Mouse (Mus musculus) midbrain, embryonic 11.5 days (tissue): ENCODE results near the gene Immp2l. TPM values are rescaled to one million over a fixed set of nuclear protein-coding genes. Genes with fewer than 3 reads are reported as not detected.

ENCODE experiments used
- ATAC-seq: fragments of 200-750 bp; cut with Nextera tagmentation; 2 replicates; pipeline ENCODE4 v1.8.0; 2017; ENCODE audit warnings: moderate TSS enrichment, moderate library complexity; ENCODE audit not compliant: low FRiP score
- DNase-seq: peaks from one replicate; pipeline ENCODE4 v3.0.0; 2015; ENCODE audit warnings: low spot score; ENCODE audit errors: missing footprints
- H3K27ac ChIP-seq: fragments of 300-500 bp; sonication (generic); 2 replicates; pipeline ENCODE4 v1.5.1; 2014; ENCODE audit warnings: low read depth, low read length
- H3K27me3 ChIP-seq: fragments of 300-500 bp; sonication (generic); 2 replicates; pipeline ENCODE4 v1.6.1; 2014; ENCODE audit warnings: mild to moderate bottlenecking, low read length, moderate library complexity, mixed read lengths; ENCODE audit not compliant: control insufficient read depth, insufficient read depth
- H3K36me3 ChIP-seq: fragments of 300-500 bp; sonication (generic); 2 replicates; pipeline ENCODE4 v1.6.1; 2014; ENCODE audit warnings: mild to moderate bottlenecking, low read length, moderate library complexity, mixed read lengths; ENCODE audit not compliant: control insufficient read depth, insufficient read depth
- H3K4me1 ChIP-seq: fragments of 300-500 bp; sonication (generic); 2 replicates; pipeline ENCODE4 v1.6.1; 2014; ENCODE audit warnings: low read length; ENCODE audit not compliant: control insufficient read depth, insufficient read depth
- H3K4me2 ChIP-seq: fragments of 300-500 bp; sonication (generic); 2 replicates; pipeline ENCODE4 v1.6.1; 2014; ENCODE audit warnings: mild to moderate bottlenecking, moderate library complexity
- H3K4me3 ChIP-seq: fragments of 300-500 bp; sonication (generic); 2 replicates; pipeline ENCODE4 v1.5.1; 2014; ENCODE audit warnings: low read depth, low read length
- H3K9ac ChIP-seq: fragments of 300-500 bp; sonication (generic); 2 replicates; pipeline ENCODE4 v1.6.1; 2014; ENCODE audit warnings: low read length
- H3K9me3 ChIP-seq: fragments of 300-500 bp; sonication (generic); 2 replicates; pipeline ENCODE4 v1.6.1; 2016; ENCODE audit warnings: low read length; ENCODE audit not compliant: control insufficient read depth
- WGBS: fragments of 180-500 bp; shearing (Covaris S2); extraction: QIAGEN DNeasy Blood & Tissue Kit; methylation state at CpG from one replicate; pipeline ENCODE4 v1.1.7; 2014; 5-methylcytosine and 5-hydroxymethylcytosine counted together
- polyA plus RNA-seq: library from polyadenylated mRNA; unstranded; fragments of >200 nt; fragmentation: Nextera tagmentation; extraction: Ambion mirVana; gene quantifications from 2 replicates; pipeline ENCODE4 v1.2.1, GENCODE M21; 2014

Gene Immp2l
- polyA plus RNA-seq, 1 experiment from 2014 or later: 9.1 TPM

DNA sequence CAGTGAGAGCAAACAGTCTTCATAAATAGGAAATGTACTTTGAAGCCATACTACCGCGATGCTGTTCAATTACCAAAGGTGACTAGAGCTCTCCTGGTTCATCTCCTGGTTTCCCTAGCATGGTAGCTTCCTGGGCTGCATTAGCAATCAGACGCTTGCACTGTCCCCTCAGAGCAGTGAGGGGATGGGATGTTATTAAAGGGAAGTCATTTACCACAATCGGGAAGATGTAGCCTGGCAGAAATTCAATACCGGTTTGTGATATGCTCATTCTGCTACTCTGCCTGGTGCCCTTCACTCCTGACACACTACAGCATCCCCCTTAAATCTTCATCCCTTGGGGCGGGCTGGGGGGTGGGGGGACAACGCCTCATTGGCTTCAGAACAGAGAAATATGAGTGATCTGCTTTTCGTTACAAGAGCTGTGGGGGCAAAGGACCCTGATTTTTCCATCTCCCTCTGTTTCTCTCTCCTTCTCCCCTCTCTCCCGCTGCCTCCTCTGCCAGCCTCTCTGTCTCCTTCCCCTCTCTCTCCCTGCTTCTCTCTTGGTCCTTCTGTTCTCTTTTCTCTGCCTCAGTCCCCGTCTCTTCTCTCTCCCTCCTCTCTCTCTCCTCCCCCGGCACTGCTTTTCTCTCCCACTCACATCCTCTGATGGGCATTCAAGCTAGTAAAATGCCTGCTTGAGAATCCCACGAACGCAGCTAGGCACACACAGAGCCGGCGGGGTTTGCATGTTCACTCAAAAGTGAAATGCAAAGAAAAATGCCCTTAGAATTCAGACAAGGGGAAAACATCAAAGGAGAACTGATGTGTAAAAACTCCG is 461.0 kb downstream of the Immp2l start:
- H3K9ac ChIP-seq: peak overlapping the region; percentile 65
- WGBS: 34% methylated on average over 16 of the region's 16 CpGs
- no peaks in the 10 kb centered on the region for H3K36me3 ChIP-seq
- peak; percentile 49 for ATAC-seq
- H3K4me1 ChIP-seq: peaks cover 2% of the 10 kb centered on the region; the same call in 1 of the 2 replicates
- peak overlapping the region; percentile 38 for H3K4me3 ChIP-seq
- no peaks in the 10 kb centered on the region for H3K27me3 ChIP-seq
- peak overlapping the region; percentile 72 for H3K27ac ChIP-seq
- peak; percentile 91 for DNase-seq
- H3K9me3 ChIP-seq: no peaks in the 10 kb centered on the region
- peak overlapping the region; percentile 48 for H3K4me2 ChIP-seq

DNA sequence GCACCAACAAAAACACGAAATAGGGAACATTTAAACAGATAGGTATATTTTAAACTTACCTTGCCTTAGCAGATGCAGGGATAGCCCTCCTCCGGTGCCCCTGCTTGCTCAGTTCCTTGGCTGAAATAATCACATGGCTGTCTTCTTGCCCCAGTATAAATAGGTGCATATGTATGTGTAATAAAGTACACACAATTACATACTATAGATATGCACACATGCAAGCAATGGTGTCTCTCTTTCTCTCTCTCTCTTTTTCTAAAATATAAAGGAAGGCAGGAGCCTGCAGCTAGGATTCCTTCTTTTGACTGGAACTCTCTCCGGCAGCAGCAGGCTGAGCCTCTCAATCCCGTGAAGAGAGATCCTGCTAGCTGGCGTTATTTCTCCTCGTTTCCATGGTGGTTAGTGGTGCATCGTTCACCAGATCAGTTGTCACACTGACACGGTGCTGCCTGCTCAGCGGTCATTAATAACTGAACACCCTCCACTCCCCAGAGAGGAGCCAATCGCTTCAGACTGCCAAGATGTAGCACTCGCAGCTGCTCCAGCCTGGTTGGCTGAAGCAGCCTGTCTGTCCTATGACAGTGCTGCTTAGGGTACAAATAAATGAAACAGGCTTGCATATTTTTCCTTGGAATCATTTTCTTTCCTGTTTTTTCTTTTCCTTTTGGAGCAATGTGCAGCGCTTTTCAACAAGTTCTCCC is 461.8 kb downstream of the Immp2l start:
- no peaks in the 10 kb centered on the region for H3K27me3 ChIP-seq
- no peaks in the 10 kb centered on the region for H3K36me3 ChIP-seq
- H3K27ac ChIP-seq: peak overlapping the region; percentile 72
- ATAC-seq (peak; percentile 92), DNase-seq (peak; percentile 92)
- peak overlapping the region; percentile 38 for H3K4me3 ChIP-seq
- H3K4me1 ChIP-seq: peaks cover 2% of the 10 kb centered on the region; the same call in 1 of the 2 replicates
- 17% methylated on average over 12 of the region's 12 CpGs for WGBS
- peak overlapping the region; percentile 65 for H3K9ac ChIP-seq
- H3K4me2 ChIP-seq: peak overlapping the region; percentile 48
- no peaks in the 10 kb centered on the region for H3K9me3 ChIP-seq

DNA sequence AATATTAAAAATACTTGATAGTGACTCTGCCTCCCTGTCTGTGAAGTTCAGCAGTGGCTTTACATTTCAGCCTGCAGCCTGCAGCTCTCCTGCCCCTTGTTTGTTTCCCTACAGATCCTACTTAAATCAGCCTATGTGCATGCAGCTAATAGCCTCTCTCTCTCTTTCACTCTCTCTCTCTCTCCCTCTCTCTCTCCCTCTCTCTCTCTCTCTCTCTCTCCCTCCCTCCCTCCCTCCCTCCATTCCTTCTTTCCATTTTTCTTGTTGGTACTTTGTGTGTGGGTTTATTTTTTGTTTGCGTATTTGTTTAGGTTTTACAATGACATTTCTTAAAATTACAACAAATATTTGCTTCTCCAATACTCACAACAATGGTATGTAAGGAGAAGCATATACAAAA is 462.4 kb downstream of the Immp2l start, which contains the start of gene Lrrn3:
TSS of gene Lrrn3 (minus strand) at position 101 of the 400 bp plus-strand sequence.
- H3K36me3 ChIP-seq: no peaks in the 10 kb centered on the region
- H3K4me2 ChIP-seq: peak within 1 kb of the TSS; percentile 48
- H3K4me1 ChIP-seq: peaks cover 2% of the 10 kb centered on the region; the same call in 1 of the 2 replicates
- peak within 1 kb of the TSS; percentile 38 for H3K4me3 ChIP-seq
- WGBS: 96% methylated on average over 1 of the region's 1 CpGs
- ATAC-seq (peak; percentile 28; the same call in 1 of the 2 replicates), DNase-seq (peak; percentile 76)
- H3K27ac ChIP-seq: peak within 1 kb of the TSS; percentile 72
- no peaks in the 10 kb centered on the region for H3K9me3 ChIP-seq
- H3K27me3 ChIP-seq: no peaks in the 10 kb centered on the region
- peak within 1 kb of the TSS; percentile 65 for H3K9ac ChIP-seq

DNA sequence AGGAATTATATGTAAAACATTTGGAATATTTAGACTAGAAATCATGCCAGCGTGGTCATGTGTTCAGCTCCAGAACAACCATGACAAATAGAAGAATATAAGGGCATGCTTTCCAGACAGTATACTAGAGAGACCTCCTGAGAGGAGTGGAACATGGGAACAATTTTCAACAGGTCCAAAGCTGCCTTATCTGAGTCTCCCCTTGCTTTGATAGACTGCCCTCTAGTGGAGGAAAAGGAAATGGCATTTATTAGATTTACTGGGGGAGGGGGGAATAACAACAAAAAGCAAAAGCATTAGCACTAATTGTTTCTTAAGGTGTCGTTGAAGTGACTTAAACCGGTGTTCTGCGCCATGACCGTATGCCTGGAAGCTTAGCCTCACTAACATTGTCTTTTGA is 463.1 kb downstream of the Immp2l start:
- 29% methylated on average over 5 of the region's 5 CpGs for WGBS
- H3K9me3 ChIP-seq: no peaks in the 10 kb centered on the region
- no peaks in the 10 kb centered on the region for H3K36me3 ChIP-seq
- no peak overlapping the region for H3K4me2 ChIP-seq
- no peaks in the 10 kb centered on the region for H3K27me3 ChIP-seq
- H3K4me1 ChIP-seq: peaks cover 2% of the 10 kb centered on the region; the same call in 1 of the 2 replicates
- no peak overlapping the region for H3K9ac ChIP-seq
- peak; percentile 60; the same call in 1 of the 2 replicates for ATAC-seq
- DNase-seq: peak; percentile 95
- H3K27ac ChIP-seq: no peak overlapping the region
- no peak overlapping the region for H3K4me3 ChIP-seq

DNA sequence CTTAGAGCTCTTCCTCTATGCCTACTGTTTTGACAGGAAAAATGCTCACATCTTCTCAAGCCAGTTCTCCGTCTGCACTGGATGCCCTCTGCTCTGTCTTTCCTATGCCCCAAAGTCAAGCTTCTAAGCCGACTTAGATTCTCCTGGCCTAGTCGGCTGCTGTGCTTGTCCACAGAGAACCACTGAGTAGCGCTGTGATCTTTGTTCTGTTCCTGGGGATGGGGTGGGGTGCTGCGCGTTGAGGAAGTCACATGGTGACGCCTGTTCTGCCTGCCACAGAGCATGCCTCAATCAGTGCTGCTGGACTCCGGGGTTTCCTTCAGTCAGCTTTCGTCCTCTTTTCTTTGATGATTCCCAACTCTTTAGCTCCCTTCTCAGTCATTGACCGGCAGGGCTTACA is 470.7 kb downstream of the Immp2l start:
- peak; percentile 77; the same call in 1 of the 2 replicates for ATAC-seq
- Histone ChIP-seq H3K4me2 (no peak overlapping the region), H3K36me3 (no peaks in the 10 kb centered on the region), H3K4me3 (no peak overlapping the region), H3K27ac (no peak overlapping the region), H3K27me3 (no peaks in the 10 kb centered on the region), H3K9ac (no peak overlapping the region), H3K4me1 (no peaks in the 10 kb centered on the region), H3K9me3 (no peaks in the 10 kb centered on the region)
- 35% methylated on average over 10 of the region's 10 CpGs for WGBS
- DNase-seq: peak; percentile 90

DNA sequence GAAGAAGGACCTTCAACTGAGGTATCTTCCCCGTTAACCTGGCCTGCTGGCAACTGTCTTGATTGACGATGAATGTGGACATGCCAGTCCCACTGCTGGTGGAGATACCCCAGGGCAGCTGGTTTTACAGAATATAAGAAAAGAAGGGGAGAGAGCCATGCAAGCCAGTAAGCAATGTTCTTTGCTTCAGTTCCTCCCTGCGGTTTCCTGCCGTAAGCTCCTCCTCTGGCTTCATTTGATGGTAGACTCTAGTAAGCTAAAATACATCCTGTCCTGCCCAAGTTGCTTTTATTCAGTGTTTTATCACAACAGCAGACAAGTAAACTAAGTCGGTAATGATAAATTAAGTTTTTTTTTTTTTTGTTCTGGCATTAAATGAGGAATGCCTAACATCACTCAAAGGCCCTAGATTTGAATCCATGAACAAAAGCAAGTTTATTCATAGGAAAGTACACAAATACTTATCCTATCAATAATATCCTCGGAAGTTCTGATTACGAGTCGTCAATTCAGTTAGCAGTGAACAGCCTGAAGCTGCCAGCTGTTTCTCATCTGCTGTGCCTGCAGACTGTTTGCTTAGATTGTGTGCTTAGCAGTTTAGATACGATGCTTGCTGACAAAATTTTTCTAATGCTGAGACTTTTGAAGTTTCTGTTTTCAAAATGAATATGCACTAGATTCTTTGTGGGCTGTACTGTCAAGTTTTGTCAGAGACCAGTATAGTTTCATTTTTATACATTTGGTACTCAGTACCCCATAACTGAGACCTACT is 476.3 kb downstream of the Immp2l start:
- WGBS: 85% methylated on average over 9 of the region's 9 CpGs
- Histone ChIP-seq H3K4me2 (no peak overlapping the region), H3K36me3 (no peaks in the 10 kb centered on the region), H3K27me3 (no peaks in the 10 kb centered on the region), H3K27ac (no peak overlapping the region), H3K9me3 (no peaks in the 10 kb centered on the region), H3K9ac (no peak overlapping the region), H3K4me1 (no peaks in the 10 kb centered on the region), H3K4me3 (no peak overlapping the region)
- ATAC-seq: no peak
- DNase-seq: no peak

DNA sequence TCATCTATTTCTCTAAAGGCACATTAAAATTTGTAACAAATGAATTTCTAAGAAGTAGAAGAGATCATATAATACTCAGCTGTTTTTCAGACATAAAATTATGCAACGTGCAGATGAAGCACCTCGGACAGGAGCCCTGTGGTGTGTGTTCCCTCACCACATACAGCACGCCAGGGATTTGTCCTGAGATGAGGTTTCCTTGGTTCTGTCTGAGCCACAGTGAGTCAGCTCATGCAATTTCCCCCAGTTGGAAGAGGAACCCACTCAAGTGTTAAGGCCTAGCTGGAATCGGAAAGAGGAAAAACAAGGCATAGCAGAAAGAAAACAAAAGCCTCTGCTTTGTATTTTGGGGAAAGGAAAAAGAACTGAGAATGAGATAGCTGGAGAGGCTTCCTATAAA is 484.7 kb downstream of the Immp2l start:
- no peak overlapping the region for H3K4me2 ChIP-seq
- H3K4me3 ChIP-seq: no peak overlapping the region
- WGBS: 88% methylated on average over 4 of the region's 4 CpGs
- H3K36me3 ChIP-seq: no peaks in the 10 kb centered on the region
- H3K4me1 ChIP-seq: no peaks in the 10 kb centered on the region
- no peaks in the 10 kb centered on the region for H3K27me3 ChIP-seq
- no peak overlapping the region for H3K27ac ChIP-seq
- no peak overlapping the region for H3K9ac ChIP-seq
- ATAC-seq: no peak
- peak; percentile 4 for DNase-seq
- H3K9me3 ChIP-seq: no peaks in the 10 kb centered on the region

DNA sequence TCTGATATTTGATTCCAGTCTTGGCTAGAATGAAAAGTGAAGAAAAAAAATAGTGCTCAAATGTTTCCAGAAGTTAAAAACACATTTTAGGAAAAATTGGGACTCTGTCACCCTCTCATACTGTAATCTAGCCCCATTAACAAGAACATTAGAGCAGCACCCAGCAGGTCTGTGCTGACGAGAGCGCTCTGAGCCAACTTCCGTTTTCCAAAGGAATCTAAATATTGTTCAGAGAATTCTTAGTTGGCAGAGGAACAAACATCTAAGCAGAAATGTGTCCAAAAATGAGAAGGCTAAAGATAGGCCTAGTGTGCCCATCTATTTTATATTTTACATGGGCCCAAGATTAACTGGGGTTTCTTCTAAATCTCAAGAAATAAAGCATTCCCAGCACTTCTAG is 486.7 kb downstream of the Immp2l start:
- no peaks in the 10 kb centered on the region for H3K4me1 ChIP-seq
- no peaks in the 10 kb centered on the region for H3K9me3 ChIP-seq
- no peaks in the 10 kb centered on the region for H3K27me3 ChIP-seq
- no peaks in the 10 kb centered on the region for H3K36me3 ChIP-seq
- DNase-seq (peak; percentile 21), ATAC-seq (no peak)
- no peak overlapping the region for H3K27ac ChIP-seq
- 90% methylated on average over 3 of the region's 3 CpGs for WGBS
- H3K4me2 ChIP-seq: no peak overlapping the region
- no peak overlapping the region for H3K9ac ChIP-seq
- no peak overlapping the region for H3K4me3 ChIP-seq
